In the genomic region with DNA sequence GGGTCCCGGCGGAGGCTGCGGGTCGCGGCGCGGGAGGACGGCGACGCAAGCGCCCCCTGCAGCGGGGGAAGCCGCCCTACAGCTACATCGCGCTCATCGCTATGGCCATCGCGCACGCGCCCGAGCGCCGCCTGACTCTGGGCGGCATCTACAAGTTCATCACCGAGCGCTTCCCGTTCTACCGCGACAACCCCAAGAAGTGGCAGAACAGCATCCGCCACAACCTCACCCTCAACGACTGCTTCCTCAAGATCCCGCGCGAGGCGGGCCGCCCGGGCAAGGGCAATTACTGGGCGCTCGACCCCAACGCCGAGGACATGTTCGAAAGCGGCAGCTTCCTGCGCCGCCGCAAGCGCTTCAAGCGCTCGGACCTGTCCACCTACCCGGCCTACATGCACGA, we compare ENCODE assay signal across 9 mouse cellular contexts. TPM values are rescaled to one million over a fixed set of nuclear protein-coding genes. Genes with fewer than 3 reads are reported as not detected.
DNase-seq lines count a peak whose midpoint lies in the region; ATAC-seq and TF ChIP-seq lines count a peak whose summit lies in the region.
"Had no signal": no experiment of that assay in that cellular context is flagged by ENCODE, and none has a peak within 500 bp of the region (broad histone marks: within the 10 kb centered on the region; RNA-seq: fewer than 3 reads in every experiment).

No protein-coding gene starts in this region.

- no peaks in the 10 kb centered on the region for H3K9me3 ChIP-seq in lung, embryonic 14.5 days (ENCODE audit: low read depth, low read length)
- no peaks in the 10 kb centered on the region for H3K9me3 ChIP-seq in embryonic facial prominence, embryonic 11.5 days (replicated peaks; ENCODE audit: control insufficient read depth, low read length)
- H3K9me3 ChIP-seq in hindbrain, embryonic 16.5 days (ENCODE audit: control insufficient read depth, low read length): peaks cover 2% of the 10 kb centered on the region; the same call in 1 of the 2 replicates
- no peaks in the 10 kb centered on the region for H3K9me3 ChIP-seq in liver, postnatal 0 days (ENCODE audit: low read length)

- H3K36me3 ChIP-seq in lung, embryonic 14.5 days (ENCODE audit: insufficient read depth): no peaks in the 10 kb centered on the region
- no peaks in the 10 kb centered on the region for H3K36me3 ChIP-seq in embryonic facial prominence, embryonic 11.5 days (replicated peaks; ENCODE audit: control insufficient read depth, insufficient read depth, low read depth, low read length)
- H3K36me3 ChIP-seq in hindbrain, embryonic 16.5 days (ENCODE audit: control insufficient read depth, insufficient read depth, low read length): no peaks in the 10 kb centered on the region
- H3K36me3 ChIP-seq in liver, postnatal 0 days (replicated peaks; ENCODE audit: insufficient read depth, low read length): no peaks in the 10 kb centered on the region
- no peaks in the 10 kb centered on the region for H3K36me3 ChIP-seq in small intestine, adult 2 months (ENCODE audit: control insufficient read depth, insufficient read depth, low read length)

- TF ChIP-seq CTCF in lung, embryonic 14.5 days (IDR thresholded peaks at IDR 0.05; ENCODE audit: low read depth): no peak
- TF ChIP-seq CTCF in liver, postnatal 0 days (IDR thresholded peaks at IDR 0.05; ENCODE audit: low read depth): no peak
- TF ChIP-seq CTCF in small intestine, adult 2 months (IDR thresholded peaks at IDR 0.05; ENCODE audit: extremely low read depth, insufficient read length, insufficient replicate concordance, low read depth, low read length): no peak

- WGBS in lung, embryonic 14.5 days: 1% methylated on average over 51 of the region's 51 CpGs
- under 1% methylated on average over 50 of the region's 51 CpGs for WGBS in embryonic facial prominence, embryonic 11.5 days
- WGBS in hindbrain, embryonic 16.5 days: under 1% methylated on average over 39 of the region's 51 CpGs
- WGBS in liver, postnatal 0 days (ENCODE audit: insufficient replicate concordance): 1% methylated on average over 51 of the region's 51 CpGs
- 1% methylated on average over 51 of the region's 51 CpGs for WGBS in small intestine, adult 2 months

- peak; percentile 42 for DNase-seq in lung, embryonic 14.5 days
- no peak for DNase-seq in lung, adult 18-20 months
- peak; percentile 47 for DNase-seq in embryonic facial prominence, embryonic 11.5 days (ENCODE audit: low spot score)
- no peak for DNase-seq in liver, postnatal 0 days
- no peak for DNase-seq in ovary, adult 18-20 months (ENCODE audit: low spot score)
- no peak for DNase-seq in layer of hippocampus, adult 18-20 months (ENCODE audit: low spot score in 2 of 2)

- H3K9ac ChIP-seq in lung, embryonic 14.5 days: no peak overlapping the region; the same call in 1 of the 2 replicates
- 0 out of 2 replicates have a peak overlapping the region, but pooled peaks have one; percentile 25 for H3K9ac ChIP-seq in embryonic facial prominence, embryonic 11.5 days (replicated peaks; ENCODE audit: low read length)
- H3K9ac ChIP-seq in hindbrain, embryonic 16.5 days (ENCODE audit: low read depth, low read length): peak overlapping the region; percentile 17
- H3K9ac ChIP-seq in liver, postnatal 0 days (replicated peaks): no peak overlapping the region

- TF ChIP-seq EP300 in liver, postnatal 0 days (IDR thresholded peaks at IDR 0.05; ENCODE audit: low read depth): no peak

- no peak for TF ChIP-seq POLR2A in small intestine, adult 2 months (IDR thresholded peaks at IDR 0.05; ENCODE audit: low read depth, low read length)

- peak overlapping the region; percentile 35 for H3K4me3 ChIP-seq in lung, embryonic 14.5 days (ENCODE audit: low read depth, low read length)
- H3K4me3 ChIP-seq in embryonic facial prominence, embryonic 11.5 days (ENCODE audit: low read depth, low read length): peak overlapping the region; percentile 29
- peak overlapping the region; percentile 37 for H3K4me3 ChIP-seq in hindbrain, embryonic 16.5 days (ENCODE audit: low read length)
- H3K4me3 ChIP-seq in liver, postnatal 0 days (ENCODE audit: low read depth, low read length): peak overlapping the region; percentile 33
- H3K4me3 ChIP-seq in small intestine, adult 2 months (ENCODE audit: low read depth, low read length): peak overlapping the region; percentile 38

- peak; percentile 42; the same call in 1 of the 2 replicates for ATAC-seq in lung, embryonic 14.5 days (ENCODE audit: insufficient read depth)
- 0 out of 2 replicates have a peak, but pooled peaks have one; percentile 42 for ATAC-seq in embryonic facial prominence, embryonic 11.5 days (replicated peaks; ENCODE audit: insufficient number of reproducible peaks, low FRiP score, low TSS enrichment, low read depth)
- no peak for ATAC-seq in hindbrain, embryonic 16.5 days
- no peak for ATAC-seq in liver, postnatal 0 days

- no peaks in the 10 kb centered on the region for H3K4me1 ChIP-seq in lung, embryonic 14.5 days (ENCODE audit: insufficient read depth)
- peaks cover 2% of the 10 kb centered on the region; the same call in 1 of the 2 replicates for H3K4me1 ChIP-seq in embryonic facial prominence, embryonic 11.5 days (ENCODE audit: control insufficient read depth, insufficient read depth, low read length)
- peaks cover 9% of the 10 kb centered on the region for H3K4me1 ChIP-seq in hindbrain, embryonic 16.5 days (ENCODE audit: control insufficient read depth, insufficient read depth, low read depth, low read length)
- H3K4me1 ChIP-seq in liver, postnatal 0 days (ENCODE audit: insufficient read depth): no peaks in the 10 kb centered on the region
- H3K4me1 ChIP-seq in small intestine, adult 2 months (ENCODE audit: control insufficient read depth, insufficient read depth, insufficient read length, low read length): peaks cover 5% of the 10 kb centered on the region; the same call in 1 of the 2 replicates

- H3K27me3 ChIP-seq in lung, embryonic 14.5 days (ENCODE audit: insufficient read depth, low read length): peaks cover 100% of the 10 kb centered on the region
- H3K27me3 ChIP-seq in embryonic facial prominence, embryonic 11.5 days (ENCODE audit: control insufficient read depth, insufficient read depth, low read length): peaks cover 74% of the 10 kb centered on the region
- H3K27me3 ChIP-seq in hindbrain, embryonic 16.5 days (replicated peaks; ENCODE audit: control insufficient read depth, insufficient read depth, low read length): peaks cover 63% of the 10 kb centered on the region
- peaks cover 98% of the 10 kb centered on the region for H3K27me3 ChIP-seq in liver, postnatal 0 days (ENCODE audit: insufficient read depth, low read length)
- peaks cover 77% of the 10 kb centered on the region for H3K27me3 ChIP-seq in small intestine, adult 2 months (ENCODE audit: control insufficient read depth, insufficient read depth, low read length)

- H3K27ac ChIP-seq in lung, embryonic 14.5 days (ENCODE audit: low read depth): no peak overlapping the region
- no peak overlapping the region for H3K27ac ChIP-seq in embryonic facial prominence, embryonic 11.5 days (replicated peaks; ENCODE audit: low read depth, low read length)
- H3K27ac ChIP-seq in hindbrain, embryonic 16.5 days (ENCODE audit: low read depth, low read length): no peak overlapping the region
- no peak overlapping the region for H3K27ac ChIP-seq in liver, postnatal 0 days (ENCODE audit: low read depth)
- no peak overlapping the region for H3K27ac ChIP-seq in small intestine, adult 2 months (ENCODE audit: insufficient read depth, low read depth, low read length)

- peak overlapping the region; percentile 56 for H3K4me2 ChIP-seq in lung, embryonic 14.5 days
- peak overlapping the region; percentile 38 for H3K4me2 ChIP-seq in embryonic facial prominence, embryonic 11.5 days (ENCODE audit: low read depth, low read length)
- H3K4me2 ChIP-seq in hindbrain, embryonic 16.5 days (ENCODE audit: low read length): peak overlapping the region; percentile 52
- H3K4me2 ChIP-seq in liver, postnatal 0 days (ENCODE audit: low read depth, low read length): peak overlapping the region; percentile 64

RNA-seq across cellular contexts. Expression of gene Foxe1, which starts 0.9 kb away (rescaled TPM):
- polyA plus RNA-seq in lung, embryonic 14.5 days (2014; fragmentation: Nextera tagmentation; extraction: Ambion mirVana): not detected in 2 replicates
- polyA plus RNA-seq in embryonic facial prominence, embryonic 11.5 days (2014; fragmentation: Nextera tagmentation; extraction: Ambion mirVana): 1.4 and 1.5 TPM in 2 replicates
- polyA plus RNA-seq in hindbrain, embryonic 16.5 days (2015; fragmentation: Nextera tagmentation; extraction: Ambion mirVana): not detected in 2 replicates
- not detected in 2 replicates for polyA plus RNA-seq in liver, postnatal 0 days (2015; fragmentation: Nextera tagmentation; extraction: Ambion mirVana)
- 0.04 TPM in 1 of 2 replicates, not detected in the other for polyA plus RNA-seq in small intestine, adult 2 months (2012; rRNA removed)
- not detected for total RNA-seq in layer of hippocampus, adult 18-20 months (2021)
- polyA plus RNA-seq: large intestine, adult 2 months had no signal

RNA-seq across cellular contexts. Expression of gene Trmo, which starts 44.9 kb away (rescaled TPM):
- polyA plus RNA-seq in lung, embryonic 14.5 days (2014; fragmentation: Nextera tagmentation; extraction: Ambion mirVana): 9.2 and 9.4 TPM in 2 replicates
- polyA plus RNA-seq in embryonic facial prominence, embryonic 11.5 days (2014; fragmentation: Nextera tagmentation; extraction: Ambion mirVana): 11.8 and 12.3 TPM in 2 replicates
- polyA plus RNA-seq in hindbrain, embryonic 16.5 days (2015; fragmentation: Nextera tagmentation; extraction: Ambion mirVana): 8.8 TPM in 2 replicates
- 4.2 and 6.1 TPM in 2 replicates for polyA plus RNA-seq in liver, postnatal 0 days (2015; fragmentation: Nextera tagmentation; extraction: Ambion mirVana)
- polyA plus RNA-seq in small intestine, adult 2 months (2012; rRNA removed): 2.0 and 3.1 TPM in 2 replicates
- 1 to 10 TPM; 4.8 to 5.3 TPM for total RNA-seq in layer of hippocampus, adult 18-20 months (2021)

Comparison
In these comparisons a context has a peak if more than half of its experiments do, and no peak if none do; other contexts are left out.
1. DNase-seq: peak in lung, embryonic 14.5 days (single experiment) and embryonic facial prominence, embryonic 11.5 days (single experiment); none in lung, adult 18-20 months (0 of 2), liver, postnatal 0 days (single experiment), ovary, adult 18-20 months (single experiment) and layer of hippocampus, adult 18-20 months (0 of 2).
2. ATAC-seq: peak in lung, embryonic 14.5 days (single experiment) and embryonic facial prominence, embryonic 11.5 days (single experiment); none in hindbrain, embryonic 16.5 days (single experiment) and liver, postnatal 0 days (single experiment).
3. H3K9ac ChIP-seq: peak in embryonic facial prominence, embryonic 11.5 days (single experiment) and hindbrain, embryonic 16.5 days (single experiment); none in lung, embryonic 14.5 days (single experiment) and liver, postnatal 0 days (single experiment).
4. Peak in every context shown above with its lines, with median percentiles within 50 percentile points of each other: H3K4me2 ChIP-seq and H3K4me3 ChIP-seq.